Mouse (Mus musculus): ENCODE results near the gene Fyn. TPM values are rescaled to one million over a fixed set of nuclear protein-coding genes. Genes with fewer than 3 reads are reported as not detected.

Gene Fyn
- total and polyA plus RNA-seq, 3 experiments: 14.9 to 42.4 (median 19.9) TPM

DNA sequence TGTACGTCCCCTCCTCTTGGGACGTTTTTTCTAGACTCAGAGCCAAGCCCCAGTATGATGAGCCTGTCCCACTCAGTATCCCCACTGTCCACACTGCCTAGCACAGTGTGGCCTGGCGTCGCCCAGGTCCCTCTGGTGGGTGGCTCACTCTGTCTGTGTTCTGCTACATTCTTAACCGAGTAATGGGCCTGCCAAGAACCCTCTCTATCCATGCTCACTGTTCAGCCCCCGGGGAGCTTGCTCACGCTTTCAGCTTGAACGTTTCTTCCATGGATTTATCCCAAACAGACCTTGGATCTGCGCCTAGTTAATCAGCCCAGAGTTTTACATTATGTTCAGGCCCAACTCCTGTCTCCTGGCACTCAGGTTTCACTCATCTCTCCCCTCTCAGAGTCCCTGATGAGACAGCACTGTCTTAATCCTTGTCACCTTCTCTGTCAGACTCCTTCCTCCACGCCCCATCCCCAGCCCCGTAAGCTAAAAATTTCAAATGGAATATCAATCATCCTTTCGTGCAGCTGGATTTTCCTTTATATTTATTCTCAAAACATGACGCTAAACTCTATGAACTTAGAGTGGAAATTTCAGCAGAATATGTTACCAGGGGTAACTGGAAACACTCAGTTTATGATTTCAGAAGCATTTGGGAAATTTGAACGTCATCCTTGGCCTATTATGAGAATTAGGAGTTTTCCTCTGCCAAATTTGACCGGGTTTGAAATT is 174.0 kb downstream of the Fyn start:
- peaks cover 0 to 11% of the 10 kb centered on the region in 2 experiments; a peak in 1 of 4 replicates for H3K4me1 ChIP-seq (ENCODE audit: control insufficient read depth in 1 of 2, insufficient read depth in 2 of 2)
- no peaks in the 10 kb centered on the region for H3K27me3 ChIP-seq (replicated peaks)
- no peak overlapping the region for H3K4me2 ChIP-seq (ENCODE audit: insufficient read depth, low read depth, poor library complexity, severe bottlenecking)
- TF ChIP-seq MEF2A (IDR thresholded peaks at IDR 0.05; ENCODE audit: borderline replicate concordance, low read depth, low read length): no peak
- TF ChIP-seq IRF4 (IDR thresholded peaks at IDR 0.05; ENCODE audit: low read depth, low read length): no peak
- no peak for TF ChIP-seq USF1 (IDR thresholded peaks at IDR 0.05; ENCODE audit: low read depth, low read length)
- TF ChIP-seq JUND (conservative IDR thresholded peaks at IDR 0.05; ENCODE audit: low read depth, low read length): no peak
- TF ChIP-seq RAD21 (IDR thresholded peaks at IDR 0.05; ENCODE audit: low read depth, low read length): no peak
- no peak for TF ChIP-seq NELFE (IDR thresholded peaks at IDR 0.05; ENCODE audit: low read depth, low read length)
- no peak for TF ChIP-seq MAZ (IDR thresholded peaks at IDR 0.05; ENCODE audit: low read depth, low read length)
- TF ChIP-seq CHD2 (IDR thresholded peaks at IDR 0.05; ENCODE audit: low read length): no peak
- dilution Hi-C loops (cut with MboI; ENCODE audit: extremely low pct_ligation_motif_present, extremely low pct_unique_long_range_greater_than_20kb, low sequenced_read_pairs): no loop called here
- no peak overlapping the region for H3K4me3 ChIP-seq (replicated peaks in 1 of 3; ENCODE audit: low read depth in 2 of 3, low read length in 2 of 3, poor library complexity in 1 of 3)
- no peak for DNase-seq (ENCODE audit: extremely low read depth)
- in situ Hi-C loops (cut with MboI; ENCODE audit: low pct_ligation_motif_present, low pct_unique_long_range_greater_than_20kb, low sequenced_read_pairs): no loop called here
- no peak overlapping the region for H3K27ac ChIP-seq (ENCODE audit: insufficient read depth, low read depth)
- H3K9ac ChIP-seq (ENCODE audit: insufficient read depth, low read depth): no peak overlapping the region
- H3K79me2 ChIP-seq (replicated peaks; ENCODE audit: control insufficient read depth, extremely low read depth, insufficient read depth, poor library complexity, severe bottlenecking): no peaks in the 10 kb centered on the region
- peaks cover 0 to 77% of the 10 kb centered on the region in 2 experiments for H3K36me3 ChIP-seq (replicated peaks in 1 of 2; ENCODE audit: control insufficient read depth in 1 of 2, insufficient read depth in 1 of 2, low read length in 1 of 2)
- no peaks in the 10 kb centered on the region for H3K9me3 ChIP-seq (replicated peaks; ENCODE audit: low read length)

DNA sequence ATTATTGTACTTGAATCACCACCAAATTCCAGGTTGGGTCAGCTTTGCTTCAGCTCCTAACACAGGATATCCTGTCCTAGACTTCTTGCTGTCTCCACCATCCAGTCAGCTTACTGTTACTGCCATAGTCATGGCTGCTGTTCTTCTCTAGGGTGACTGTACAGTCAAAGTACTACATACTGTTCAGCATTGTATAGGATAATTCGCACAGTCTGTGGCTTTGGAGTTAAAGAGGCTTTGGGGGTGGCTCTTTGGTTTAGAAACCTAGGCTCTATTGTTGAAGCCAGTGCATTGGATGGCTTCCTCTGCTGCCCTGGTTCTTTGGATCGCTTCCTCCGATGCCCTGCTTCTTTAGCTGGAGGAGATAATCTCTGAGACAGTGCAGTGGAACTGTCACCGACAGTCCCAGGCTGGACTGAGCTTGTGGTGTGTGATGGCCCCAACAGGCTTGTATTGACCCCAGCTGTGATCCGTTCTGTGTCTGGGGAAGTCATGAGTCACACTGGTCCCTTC is 174.7 kb downstream of the Fyn start:
- H3K27me3 ChIP-seq (replicated peaks): no peaks in the 10 kb centered on the region
- H3K9me3 ChIP-seq (replicated peaks; ENCODE audit: low read length): no peaks in the 10 kb centered on the region
- H3K4me1 ChIP-seq (ENCODE audit: control insufficient read depth in 1 of 2, insufficient read depth in 2 of 2): peaks cover 0 to 11% of the 10 kb centered on the region in 2 experiments; a peak in 1 of 4 replicates
- no peak for DNase-seq (ENCODE audit: extremely low read depth)
- H3K4me2 ChIP-seq (ENCODE audit: insufficient read depth, low read depth, poor library complexity, severe bottlenecking): no peak overlapping the region
- in situ Hi-C loops (cut with MboI; ENCODE audit: low pct_ligation_motif_present, low pct_unique_long_range_greater_than_20kb, low sequenced_read_pairs) (no loop called here), dilution Hi-C loops (cut with MboI; ENCODE audit: extremely low pct_ligation_motif_present, extremely low pct_unique_long_range_greater_than_20kb, low sequenced_read_pairs) (no loop called here)
- no peak overlapping the region for H3K9ac ChIP-seq (ENCODE audit: insufficient read depth, low read depth)
- no peak for TF ChIP-seq PAX5 (IDR thresholded peaks at IDR 0.05; ENCODE audit: low read length)
- TF ChIP-seq USF2 (conservative IDR thresholded peaks at IDR 0.05; ENCODE audit: low read depth, low read length): no peak
- TF ChIP-seq POLR2AphosphoS2 (IDR thresholded peaks at IDR 0.05; ENCODE audit: low read depth, low read length): no peak
- TF ChIP-seq MAX (IDR thresholded peaks at IDR 0.05; ENCODE audit: low read length): no peak
- no peak for TF ChIP-seq GABPA (IDR thresholded peaks at IDR 0.05; ENCODE audit: insufficient replicate concordance, low read depth, low read length)
- TF ChIP-seq ZMIZ1 (IDR thresholded peaks at IDR 0.05; ENCODE audit: low read depth, low read length): no peak
- no peak for TF ChIP-seq UBTF (IDR thresholded peaks at IDR 0.05; ENCODE audit: low read depth, low read length)
- no peak for TF ChIP-seq RAD21 (IDR thresholded peaks at IDR 0.05; ENCODE audit: low read depth, low read length)
- TF ChIP-seq SIN3A (IDR thresholded peaks at IDR 0.05; ENCODE audit: low read length): no peak
- TF ChIP-seq USF1 (IDR thresholded peaks at IDR 0.05; ENCODE audit: low read depth, low read length): no peak
- no peak for TF ChIP-seq BHLHE40 (IDR thresholded peaks at IDR 0.05; ENCODE audit: low read depth, low read length)
- H3K79me2 ChIP-seq (replicated peaks; ENCODE audit: control insufficient read depth, extremely low read depth, insufficient read depth, poor library complexity, severe bottlenecking): no peaks in the 10 kb centered on the region
- no peak overlapping the region for H3K27ac ChIP-seq (ENCODE audit: insufficient read depth, low read depth)
- peaks cover 0 to 73% of the 10 kb centered on the region in 2 experiments for H3K36me3 ChIP-seq (replicated peaks in 1 of 2; ENCODE audit: control insufficient read depth in 1 of 2, insufficient read depth in 1 of 2, low read length in 1 of 2)
- H3K4me3 ChIP-seq (replicated peaks in 1 of 3; ENCODE audit: low read depth in 2 of 3, low read length in 2 of 3, poor library complexity in 1 of 3): no peak overlapping the region
